Mouse (Mus musculus): ENCODE data around the gene B4galnt2. TPM values are rescaled to one million over a fixed set of nuclear protein-coding genes. Genes with fewer than 3 reads are reported as not detected.
"Not testable (repeated sequence)": the region's sequence is repeated elsewhere in the genome, so short reads cannot be mapped to it uniquely, and the experiment has no call there.

Gene B4galnt2
- polyA plus RNA-seq, 1 experiment: 133 TPM

DNA sequence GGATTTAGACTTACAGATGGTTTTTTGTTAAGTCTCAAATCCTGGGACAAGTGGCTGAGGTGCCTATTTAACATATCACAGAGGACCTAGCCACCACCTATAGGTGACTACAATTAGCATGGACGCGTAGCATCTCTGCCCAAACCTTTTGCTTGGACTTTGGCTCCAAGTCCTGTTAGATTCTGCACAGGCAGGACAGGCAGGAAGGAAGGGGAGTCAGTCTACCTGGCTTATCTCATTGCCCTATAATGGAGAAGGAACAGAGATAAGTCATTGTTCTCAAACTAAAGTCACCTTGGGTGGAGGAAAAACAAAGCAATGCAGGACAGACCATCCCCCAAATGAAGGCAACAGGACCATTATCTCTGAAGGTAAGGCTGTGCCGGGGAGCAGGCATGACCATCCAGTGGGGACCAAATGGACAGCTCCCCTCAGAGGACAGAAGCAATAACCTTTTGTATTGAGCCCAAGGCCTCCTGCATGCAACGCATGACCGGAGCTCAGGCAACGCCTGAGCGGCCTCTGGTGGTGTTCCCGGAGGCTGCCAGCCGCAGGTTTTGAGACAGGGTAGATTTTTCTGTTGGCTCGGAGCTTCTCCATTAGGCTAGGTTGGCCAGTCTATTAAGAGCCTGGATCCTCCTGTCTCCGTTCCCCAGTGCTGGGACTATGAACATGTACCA, 25.3 kb upstream of the B4galnt2 start:
- Histone ChIP-seq H3K27me3 (ENCODE audit: control insufficient read depth, insufficient read depth, low read length) (no peaks in the 10 kb centered on the region), H3K27ac (ENCODE audit: insufficient read depth, low read depth, low read length) (peak overlapping the region; percentile 48), H3K4me3 (ENCODE audit: low read depth, low read length) (no peak overlapping the region), H3K36me3 (ENCODE audit: control insufficient read depth, insufficient read depth, low read length) (no peaks in the 10 kb centered on the region), H3K4me1 (ENCODE audit: control insufficient read depth, insufficient read depth, insufficient read length, low read length) (peaks cover 8% of the 10 kb centered on the region)
- 16% methylated on average over 11 of the region's 11 CpGs for WGBS
- TF ChIP-seq CTCF (IDR thresholded peaks at IDR 0.05; ENCODE audit: extremely low read depth, insufficient read length, insufficient replicate concordance, low read depth, low read length) (peak; percentile 79; the same call in 1 of the 2 replicates), POLR2A (IDR thresholded peaks at IDR 0.05; ENCODE audit: low read depth, low read length) (no peak)

DNA sequence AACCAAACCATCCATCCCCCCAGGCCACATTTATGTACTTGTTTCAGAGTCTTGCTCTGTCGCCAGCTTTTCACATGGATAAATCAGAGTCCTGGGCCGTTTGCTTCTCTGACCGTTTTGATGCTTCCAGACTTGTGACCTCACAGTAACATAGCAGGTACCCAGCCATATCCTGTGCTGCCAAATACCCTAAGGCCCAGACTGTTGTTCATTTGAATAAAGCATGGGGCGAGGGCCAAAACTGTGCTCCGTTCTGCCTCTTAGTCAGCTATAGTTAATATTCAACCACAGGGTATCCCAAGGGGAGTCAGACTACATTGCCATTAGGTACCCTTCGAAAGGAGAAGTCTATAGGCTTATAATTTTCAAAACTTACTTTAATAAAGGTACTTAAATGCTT, 21.7 kb upstream of the B4galnt2 start:
- Histone ChIP-seq H3K4me1 (ENCODE audit: control insufficient read depth, insufficient read depth, insufficient read length, low read length) (peaks cover 8% of the 10 kb centered on the region), H3K4me3 (ENCODE audit: low read depth, low read length) (no peak overlapping the region), H3K36me3 (ENCODE audit: control insufficient read depth, insufficient read depth, low read length) (no peaks in the 10 kb centered on the region), H3K27ac (ENCODE audit: insufficient read depth, low read depth, low read length) (peak overlapping the region; percentile 45; the same call in 1 of the 2 replicates), H3K27me3 (ENCODE audit: control insufficient read depth, insufficient read depth, low read length) (no peaks in the 10 kb centered on the region)
- TF ChIP-seq POLR2A (IDR thresholded peaks at IDR 0.05; ENCODE audit: low read depth, low read length) (no peak), CTCF (IDR thresholded peaks at IDR 0.05; ENCODE audit: extremely low read depth, insufficient read length, insufficient replicate concordance, low read depth, low read length) (no peak)
- WGBS: 34% methylated on average over 6 of the region's 6 CpGs

DNA sequence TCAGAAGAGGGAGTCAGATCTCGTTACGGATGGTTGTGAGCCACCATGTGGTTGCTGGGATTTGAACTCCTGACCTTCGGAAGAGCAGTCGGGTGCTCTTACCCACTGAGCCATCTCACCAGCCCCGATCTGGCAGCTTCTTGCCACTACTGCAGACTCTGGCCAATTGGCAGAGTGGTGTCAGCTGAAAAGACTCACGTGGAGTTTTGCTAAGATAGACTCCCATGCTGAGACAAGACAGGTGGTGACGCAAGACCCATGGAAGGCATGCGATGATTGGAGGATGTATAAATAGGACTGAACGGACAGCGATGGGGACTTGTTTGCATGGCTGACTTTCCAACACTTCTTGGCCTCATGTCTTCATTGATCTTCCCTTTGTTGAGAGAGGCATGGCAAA, 17.5 kb upstream of the B4galnt2 start:
- H3K4me3 ChIP-seq (ENCODE audit: low read depth, low read length); H3K4me1 ChIP-seq (ENCODE audit: control insufficient read depth, insufficient read depth, insufficient read length, low read length); H3K36me3 ChIP-seq (ENCODE audit: control insufficient read depth, insufficient read depth, low read length); H3K27ac ChIP-seq (ENCODE audit: insufficient read depth, low read depth, low read length); H3K27me3 ChIP-seq (ENCODE audit: control insufficient read depth, insufficient read depth, low read length): not testable (repeated sequence)
- 91% methylated on average over 8 of the region's 10 CpGs for WGBS

DNA sequence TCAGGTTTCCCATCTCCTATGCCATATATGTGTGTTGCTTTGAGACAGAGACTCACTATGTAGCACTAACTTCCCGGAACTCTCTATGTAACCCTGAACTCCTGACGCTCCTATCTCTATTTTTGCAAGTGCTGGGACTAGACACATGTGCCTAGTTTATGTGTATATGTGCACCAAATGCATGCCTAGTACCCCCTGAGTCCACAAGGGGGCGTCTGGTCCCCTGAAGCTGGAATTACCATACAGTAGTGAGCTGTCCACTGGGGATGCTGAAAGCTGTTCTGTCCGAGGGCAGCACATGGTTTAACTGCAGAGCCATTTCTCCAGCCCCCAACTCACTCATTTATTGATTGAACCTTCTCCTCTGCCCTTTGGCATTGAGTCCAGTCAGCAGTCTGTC, 11.7 kb upstream of the B4galnt2 start:
- Histone ChIP-seq H3K27me3 (ENCODE audit: control insufficient read depth, insufficient read depth, low read length) (no peaks in the 10 kb centered on the region), H3K4me3 (ENCODE audit: low read depth, low read length) (no peak overlapping the region), H3K4me1 (ENCODE audit: control insufficient read depth, insufficient read depth, insufficient read length, low read length) (peaks cover 19% of the 10 kb centered on the region), H3K27ac (ENCODE audit: insufficient read depth, low read depth, low read length) (peak overlapping the region; percentile 81), H3K36me3 (ENCODE audit: control insufficient read depth, insufficient read depth, low read length) (no peaks in the 10 kb centered on the region)
- 41% methylated on average over 4 of the region's 4 CpGs for WGBS
- TF ChIP-seq POLR2A (IDR thresholded peaks at IDR 0.05; ENCODE audit: low read depth, low read length) (no peak), CTCF (IDR thresholded peaks at IDR 0.05; ENCODE audit: extremely low read depth, insufficient read length, insufficient replicate concordance, low read depth, low read length) (peak; percentile 55; the same call in 1 of the 2 replicates)

DNA sequence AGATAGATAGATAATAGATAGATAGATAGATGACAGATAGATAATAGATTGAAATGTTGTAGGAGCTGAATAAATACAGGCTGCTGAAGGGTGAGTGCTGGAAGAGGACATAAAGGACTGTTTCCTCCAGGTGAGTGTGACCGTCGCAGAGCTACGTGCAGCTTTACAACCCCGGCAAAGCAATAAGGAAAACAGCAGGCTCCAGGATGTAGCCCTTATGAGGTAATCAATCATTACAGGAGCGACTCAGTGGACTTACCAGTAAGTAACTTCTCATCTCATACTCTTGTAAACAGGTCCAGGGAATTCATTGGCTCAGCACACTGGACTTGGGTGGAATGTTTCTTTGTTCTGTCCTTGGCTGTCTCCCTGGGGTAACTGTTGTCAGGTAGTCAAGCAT, 11.3 kb upstream of the B4galnt2 start:
- H3K4me3 ChIP-seq (ENCODE audit: low read depth, low read length): no peak overlapping the region
- H3K27me3 ChIP-seq (ENCODE audit: control insufficient read depth, insufficient read depth, low read length): no peaks in the 10 kb centered on the region
- TF ChIP-seq POLR2A (IDR thresholded peaks at IDR 0.05; ENCODE audit: low read depth, low read length) (no peak), CTCF (IDR thresholded peaks at IDR 0.05; ENCODE audit: extremely low read depth, insufficient read length, insufficient replicate concordance, low read depth, low read length) (no peak)
- WGBS: 28% methylated on average over 5 of the region's 5 CpGs
- no peaks in the 10 kb centered on the region for H3K36me3 ChIP-seq (ENCODE audit: control insufficient read depth, insufficient read depth, low read length)
- peaks cover 19% of the 10 kb centered on the region for H3K4me1 ChIP-seq (ENCODE audit: control insufficient read depth, insufficient read depth, insufficient read length, low read length)
- H3K27ac ChIP-seq (ENCODE audit: insufficient read depth, low read depth, low read length): peak overlapping the region; percentile 81

DNA sequence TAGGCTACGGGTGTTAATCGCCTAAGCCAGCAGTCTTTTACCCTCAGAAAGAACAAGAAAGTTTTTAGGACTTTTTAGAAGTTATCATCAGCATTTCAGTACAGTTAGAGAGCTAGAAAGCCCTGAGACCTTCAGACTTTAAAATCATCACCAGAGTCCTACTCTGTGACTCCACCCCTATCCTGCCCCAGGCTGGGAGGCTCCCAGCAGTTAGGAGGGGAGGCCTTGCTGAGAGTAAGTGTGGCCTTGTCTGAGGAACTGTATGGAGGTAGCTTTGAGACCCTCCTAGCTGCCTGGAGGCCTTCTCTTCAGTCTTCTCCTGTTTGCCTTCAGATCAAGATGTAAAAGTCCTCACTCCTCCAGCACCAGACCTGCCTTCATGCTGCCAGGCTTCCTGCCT, 9.5 kb upstream of the B4galnt2 start:
- 16% methylated on average over 2 of the region's 2 CpGs for WGBS
- no peaks in the 10 kb centered on the region for H3K36me3 ChIP-seq (ENCODE audit: control insufficient read depth, insufficient read depth, low read length)
- H3K4me1 ChIP-seq (ENCODE audit: control insufficient read depth, insufficient read depth, insufficient read length, low read length): peaks cover 19% of the 10 kb centered on the region
- H3K27me3 ChIP-seq (ENCODE audit: control insufficient read depth, insufficient read depth, low read length): no peaks in the 10 kb centered on the region
- no peak overlapping the region for H3K4me3 ChIP-seq (ENCODE audit: low read depth, low read length)
- H3K27ac ChIP-seq (ENCODE audit: insufficient read depth, low read depth, low read length): peak overlapping the region; percentile 88
- TF ChIP-seq POLR2A (IDR thresholded peaks at IDR 0.05; ENCODE audit: low read depth, low read length) (no peak), CTCF (IDR thresholded peaks at IDR 0.05; ENCODE audit: extremely low read depth, insufficient read length, insufficient replicate concordance, low read depth, low read length) (no peak)

DNA sequence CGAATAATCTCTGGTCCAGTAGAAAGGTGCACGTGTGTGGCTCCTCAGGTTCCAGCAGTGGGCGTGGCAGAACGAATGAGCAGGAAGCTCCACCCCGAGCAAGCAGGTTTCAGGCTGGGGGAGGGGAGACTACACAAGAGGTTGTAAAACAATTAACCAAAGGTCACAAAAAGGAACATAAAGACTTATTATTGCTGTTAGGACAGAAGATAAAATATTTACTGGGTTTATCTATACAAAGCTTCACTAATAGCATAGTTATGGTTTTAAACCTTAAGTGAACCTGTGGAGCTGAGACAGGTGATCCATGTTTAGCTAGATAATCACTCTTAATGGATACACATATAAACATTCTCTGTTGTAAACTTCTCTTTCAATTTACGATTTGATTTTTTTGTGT, 8.8 kb upstream of the B4galnt2 start:
- H3K36me3 ChIP-seq (ENCODE audit: control insufficient read depth, insufficient read depth, low read length); H3K4me3 ChIP-seq (ENCODE audit: low read depth, low read length); H3K27ac ChIP-seq (ENCODE audit: insufficient read depth, low read depth, low read length); H3K27me3 ChIP-seq (ENCODE audit: control insufficient read depth, insufficient read depth, low read length): not testable (repeated sequence)
- peaks cover 19% of the 10 kb centered on the region for H3K4me1 ChIP-seq (ENCODE audit: control insufficient read depth, insufficient read depth, insufficient read length, low read length)
- WGBS: 2% methylated on average over 4 of the region's 6 CpGs

All from small intestine, adult 2 months (tissue).